In the genomic region with DNA sequence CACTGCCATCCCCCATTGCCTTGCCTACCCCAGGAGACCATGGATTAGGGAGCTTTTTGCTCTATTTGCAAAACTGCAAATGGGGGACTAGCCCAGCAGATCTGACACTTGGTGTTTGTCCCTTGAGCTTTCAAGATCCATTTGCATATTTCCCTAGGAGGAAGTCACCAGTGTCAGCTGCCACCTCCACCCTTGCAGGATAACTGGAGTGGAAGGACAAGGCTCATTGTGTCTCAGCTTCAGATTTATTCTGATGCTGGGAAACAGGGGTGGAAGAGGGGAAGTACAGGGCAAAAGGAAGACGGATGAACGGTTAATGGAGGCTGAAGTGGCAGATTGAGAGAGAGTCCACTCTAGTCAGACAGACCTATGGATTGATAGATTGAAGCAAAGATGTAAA, we compare ENCODE assay signal across 15 mouse cellular contexts.
A peak's percentile ranks its signal among the peaks of the same experiment; 100 is the strongest.
DNase-seq lines count a peak whose midpoint lies in the region; ATAC-seq and TF ChIP-seq lines count a peak whose summit lies in the region.
"Had no signal": no experiment of that assay in that cellular context is flagged by ENCODE, and none has a peak within 500 bp of the region (broad histone marks: within the 10 kb centered on the region; RNA-seq: fewer than 3 reads in every experiment).

No protein-coding gene starts in this region.

- H3K9me3 ChIP-seq in hindbrain, postnatal 0 days (ENCODE audit: low read length) = no peaks in the 10 kb centered on the region
- H3K9me3 ChIP-seq in hindbrain, embryonic 12.5 days (replicated peaks) = no peaks in the 10 kb centered on the region; the same call in 1 of the 2 replicates
- no peaks in the 10 kb centered on the region for H3K9me3 ChIP-seq in midbrain, embryonic 15.5 days
- no peaks in the 10 kb centered on the region for H3K9me3 ChIP-seq in midbrain, embryonic 16.5 days (replicated peaks; ENCODE audit: control insufficient read depth, low read length, poor library complexity, severe bottlenecking)
- H3K9me3 ChIP-seq: forebrain, embryonic 15.5 days; heart, embryonic 10.5 days; intestine, embryonic 15.5 days had no signal

- H3K4me1 ChIP-seq in hindbrain, postnatal 0 days (ENCODE audit: insufficient read depth, low read length) = 0 out of 2 replicates have a peak, but pooled peaks cover 3% of the 10 kb centered on the region
- H3K4me1 ChIP-seq in hindbrain, embryonic 12.5 days = peaks cover 11% of the 10 kb centered on the region
- H3K4me1 ChIP-seq in midbrain, embryonic 15.5 days = peaks cover 8% of the 10 kb centered on the region; the same call in 1 of the 2 replicates
- H3K4me1 ChIP-seq in midbrain, embryonic 16.5 days (ENCODE audit: control insufficient read depth, insufficient read depth, low read length) = no peaks in the 10 kb centered on the region
- H3K4me1 ChIP-seq: heart, embryonic 10.5 days; intestine, embryonic 15.5 days had no signal

- H3K4me3 ChIP-seq in hindbrain, postnatal 0 days (ENCODE audit: low read length) = no peak overlapping the region
- H3K4me3 ChIP-seq in hindbrain, embryonic 12.5 days = no peak overlapping the region
- no peak overlapping the region for H3K4me3 ChIP-seq in midbrain, embryonic 15.5 days
- no peak overlapping the region for H3K4me3 ChIP-seq in midbrain, embryonic 16.5 days (ENCODE audit: low read depth, low read length)
- H3K4me3 ChIP-seq: forebrain, embryonic 15.5 days; heart, embryonic 10.5 days; intestine, embryonic 15.5 days had no signal

- WGBS in hindbrain, postnatal 0 days = 38% methylated on average over 2 of the region's 2 CpGs
- 32% methylated on average over 2 of the region's 2 CpGs for WGBS in hindbrain, embryonic 12.5 days
- WGBS in midbrain, embryonic 15.5 days = 54% methylated on average over 2 of the region's 2 CpGs
- WGBS in midbrain, embryonic 16.5 days = 32% methylated on average over 2 of the region's 2 CpGs

- H3K9ac ChIP-seq in hindbrain, postnatal 0 days (replicated peaks; ENCODE audit: low read length) = no peak overlapping the region
- no peak overlapping the region for H3K9ac ChIP-seq in hindbrain, embryonic 12.5 days
- no peak overlapping the region for H3K9ac ChIP-seq in midbrain, embryonic 15.5 days
- H3K9ac ChIP-seq in midbrain, embryonic 16.5 days (ENCODE audit: low read depth, low read length) = no peak overlapping the region
- H3K9ac ChIP-seq: forebrain, embryonic 15.5 days; intestine, embryonic 15.5 days had no signal

- H3K27me3 ChIP-seq in hindbrain, postnatal 0 days (ENCODE audit: insufficient read depth, low read length) = no peaks in the 10 kb centered on the region
- H3K27me3 ChIP-seq in hindbrain, embryonic 12.5 days = no peaks in the 10 kb centered on the region
- no peaks in the 10 kb centered on the region for H3K27me3 ChIP-seq in midbrain, embryonic 15.5 days (replicated peaks)
- H3K27me3 ChIP-seq in midbrain, embryonic 16.5 days (ENCODE audit: control insufficient read depth, insufficient read depth, low read depth, low read length) = no peaks in the 10 kb centered on the region
- H3K27me3 ChIP-seq: forebrain, embryonic 15.5 days; intestine, embryonic 15.5 days had no signal

- H3K36me3 ChIP-seq in hindbrain, postnatal 0 days (ENCODE audit: insufficient read depth, low read length) = no peaks in the 10 kb centered on the region
- H3K36me3 ChIP-seq in hindbrain, embryonic 12.5 days = no peaks in the 10 kb centered on the region
- H3K36me3 ChIP-seq in midbrain, embryonic 15.5 days (replicated peaks) = no peaks in the 10 kb centered on the region
- no peaks in the 10 kb centered on the region for H3K36me3 ChIP-seq in midbrain, embryonic 16.5 days (ENCODE audit: control insufficient read depth, insufficient read depth, low read length)
- H3K36me3 ChIP-seq: forebrain, embryonic 15.5 days; G1E; heart, embryonic 10.5 days; intestine, embryonic 15.5 days had no signal

- DNase-seq in hindbrain, postnatal 0 days (ENCODE audit: low spot score) = no peak
- DNase-seq in retina, embryonic 14.5 days (ENCODE audit: low spot score) = peak; percentile 63
- no peak for DNase-seq in heart, postnatal 4 days
- DNase-seq: adrenal gland, postnatal 10 days; cerebellum, adult 18-20 months; gastrocnemius, postnatal 36 days; heart, adult 18-20 months; heart, postnatal 10 days had no signal

- ATAC-seq in hindbrain, postnatal 0 days = no peak
- ATAC-seq in hindbrain, embryonic 12.5 days (ENCODE audit: low FRiP score) = no peak
- ATAC-seq in midbrain, embryonic 15.5 days (replicated peaks) = no peak
- no peak for ATAC-seq in midbrain, embryonic 16.5 days
- ATAC-seq: intestine, embryonic 15.5 days had no signal

- peak overlapping the region; percentile 41; the same call in 1 of the 2 replicates for H3K27ac ChIP-seq in hindbrain, postnatal 0 days
- no peak overlapping the region for H3K27ac ChIP-seq in hindbrain, embryonic 12.5 days
- H3K27ac ChIP-seq in midbrain, embryonic 15.5 days = 0 out of 2 replicates have a peak overlapping the region, but pooled peaks have one; percentile 4
- H3K27ac ChIP-seq in midbrain, embryonic 16.5 days (ENCODE audit: low read length) = no peak overlapping the region
- H3K27ac ChIP-seq: heart, embryonic 10.5 days; intestine, embryonic 15.5 days had no signal

- no peak for TF ChIP-seq CTCF in hindbrain, postnatal 0 days (IDR thresholded peaks at IDR 0.05; ENCODE audit: low read depth)

- no peak overlapping the region for H3K4me2 ChIP-seq in hindbrain, postnatal 0 days (ENCODE audit: low read depth, low read length)
- H3K4me2 ChIP-seq in hindbrain, embryonic 12.5 days (replicated peaks) = no peak overlapping the region
- no peak overlapping the region for H3K4me2 ChIP-seq in midbrain, embryonic 15.5 days
- H3K4me2 ChIP-seq in midbrain, embryonic 16.5 days (ENCODE audit: low read length) = no peak overlapping the region
- H3K4me2 ChIP-seq: forebrain, embryonic 15.5 days; intestine, embryonic 15.5 days had no signal

Comparison
In these comparisons a context has a peak if more than half of its experiments do, and no peak if none do; other contexts are left out.
1. H3K27ac ChIP-seq: peak in hindbrain, postnatal 0 days (single experiment) and midbrain, embryonic 15.5 days (single experiment); none in hindbrain, embryonic 12.5 days (single experiment) and midbrain, embryonic 16.5 days (single experiment).